Mouse (Mus musculus): Measurements from ENCODE around the gene Cnr2. TPM values are rescaled to one million over a fixed set of nuclear protein-coding genes. Genes with fewer than 3 reads are reported as not detected.
"Not testable (repeated sequence)": the region's sequence is repeated elsewhere in the genome, so short reads cannot be mapped to it uniquely, and the experiment has no call there.

Cnr2 gene
- polyA plus RNA-seq, 1 experiment from 2014 or later: 0.28 TPM

- Histone ChIP-seq H3K36me3 (0 out of 2 replicates have a peak, but pooled peaks cover 18% of the 10 kb centered on the region), H3K27ac (peak overlapping the region; percentile 36; the same call in 1 of the 2 replicates), H3K9me3 (no peaks in the 10 kb centered on the region), H3K4me3 (replicated peaks) (no peak overlapping the region), H3K4me1 (replicated peaks) (0 out of 2 replicates have a peak, but pooled peaks cover 3% of the 10 kb centered on the region), H3K4me2 (replicated peaks) (no peak overlapping the region), H3K9ac (no peak overlapping the region), H3K27me3 (replicated peaks) (no peaks in the 10 kb centered on the region)
- WGBS: 62% methylated on average over 9 of the region's 9 CpGs
- ATAC-seq: peak; percentile 72
Measured at GRCm38 (mm10) chr4:135929828-135930227, 34.6 kb downstream of the Cnr2 start.

- Histone ChIP-seq H3K27me3 (replicated peaks) (no peaks in the 10 kb centered on the region), H3K9me3 (no peaks in the 10 kb centered on the region), H3K4me2 (replicated peaks) (no peak overlapping the region), H3K4me3 (replicated peaks) (no peak overlapping the region), H3K9ac (no peak overlapping the region), H3K4me1 (replicated peaks) (0 out of 2 replicates have a peak, but pooled peaks cover 3% of the 10 kb centered on the region), H3K27ac (peak overlapping the region; percentile 36; the same call in 1 of the 2 replicates), H3K36me3 (0 out of 2 replicates have a peak, but pooled peaks cover 18% of the 10 kb centered on the region)
- no peak for ATAC-seq
- WGBS: 91% methylated on average over 8 of the region's 8 CpGs
Measured at GRCm38 (mm10) chr4:135930239-135930638, 35.0 kb downstream of the Cnr2 start.

GRCm38 (mm10) chr4:135931832-135932231 is 36.6 kb downstream of the Cnr2 start:
- Histone ChIP-seq H3K9ac (no peak overlapping the region), H3K4me3 (replicated peaks) (no peak overlapping the region), H3K36me3 (0 out of 2 replicates have a peak, but pooled peaks cover 14% of the 10 kb centered on the region), H3K27me3 (replicated peaks) (no peaks in the 10 kb centered on the region), H3K9me3 (no peaks in the 10 kb centered on the region), H3K27ac (no peak overlapping the region), H3K4me2 (replicated peaks) (no peak overlapping the region), H3K4me1 (replicated peaks) (no peaks in the 10 kb centered on the region)
- no peak for ATAC-seq
- 69% methylated on average over 5 of the region's 5 CpGs for WGBS

- H3K4me3 ChIP-seq (replicated peaks): no peak overlapping the region
- H3K4me2 ChIP-seq (replicated peaks): no peak overlapping the region
- 0 out of 2 replicates have a peak, but pooled peaks cover 14% of the 10 kb centered on the region for H3K36me3 ChIP-seq
- no peak overlapping the region for H3K27ac ChIP-seq
- no peak overlapping the region for H3K9ac ChIP-seq
- H3K27me3 ChIP-seq (replicated peaks): no peaks in the 10 kb centered on the region
- no peaks in the 10 kb centered on the region for H3K9me3 ChIP-seq
- H3K4me1 ChIP-seq (replicated peaks): no peaks in the 10 kb centered on the region
- ATAC-seq: peak; percentile 34; the same call in 1 of the 2 replicates
- 65% methylated on average over 12 of the region's 12 CpGs for WGBS
Measured at GRCm38 (mm10) chr4:135934708-135935500, 39.7 kb downstream of the Cnr2 start.

- WGBS: 63% methylated on average over 5 of the region's 5 CpGs
- no peak overlapping the region for H3K9ac ChIP-seq
Measured at GRCm38 (mm10) chr4:135935502-135935901, 40.3 kb downstream of the Cnr2 start.

GRCm38 (mm10) chr4:135938858-135939257 is 43.7 kb downstream of the Cnr2 start:
- 77% methylated on average over 7 of the region's 7 CpGs for WGBS
- no peaks in the 10 kb centered on the region for H3K9me3 ChIP-seq

More at GRCm38 (mm10) chr4:135935502-135935901, 40.3 kb downstream of the Cnr2 start:
- Histone ChIP-seq H3K9me3 (no peaks in the 10 kb centered on the region), H3K27me3 (replicated peaks) (no peaks in the 10 kb centered on the region), H3K27ac (no peak overlapping the region), H3K36me3 (peaks cover 17% of the 10 kb centered on the region; the same call in 1 of the 2 replicates), H3K4me2 (replicated peaks) (no peak overlapping the region), H3K4me3 (replicated peaks) (no peak overlapping the region), H3K4me1 (replicated peaks) (no peaks in the 10 kb centered on the region)
- ATAC-seq: no peak

GRCm38 (mm10) chr4:135941026-135941425 is 45.8 kb downstream of the Cnr2 start:
- H3K9ac ChIP-seq; H3K4me1 ChIP-seq (replicated peaks); ATAC-seq; H3K4me2 ChIP-seq (replicated peaks); H3K9me3 ChIP-seq; H3K4me3 ChIP-seq (replicated peaks); H3K27ac ChIP-seq; H3K27me3 ChIP-seq (replicated peaks): not testable (repeated sequence)
- H3K36me3 ChIP-seq: peaks cover 10% of the 10 kb centered on the region; the same call in 1 of the 2 replicates
- WGBS: 85% methylated on average over 8 of the region's 8 CpGs

More at GRCm38 (mm10) chr4:135938858-135939257, 43.7 kb downstream of the Cnr2 start:
- no peak overlapping the region for H3K27ac ChIP-seq
- H3K4me3 ChIP-seq (replicated peaks): no peak overlapping the region
- no peaks in the 10 kb centered on the region for H3K4me1 ChIP-seq (replicated peaks)
- H3K4me2 ChIP-seq (replicated peaks): no peak overlapping the region
- ATAC-seq: no peak
- H3K27me3 ChIP-seq (replicated peaks): no peaks in the 10 kb centered on the region
- H3K9ac ChIP-seq: no peak overlapping the region
- H3K36me3 ChIP-seq: peaks cover 10% of the 10 kb centered on the region; the same call in 1 of the 2 replicates

GRCm38 (mm10) chr4:135942193-135942592 is 47.0 kb downstream of the Cnr2 start:
- H3K27me3 ChIP-seq (replicated peaks): no peaks in the 10 kb centered on the region
- no peaks in the 10 kb centered on the region for H3K9me3 ChIP-seq
- H3K4me1 ChIP-seq (replicated peaks): peaks cover 6% of the 10 kb centered on the region
- ATAC-seq: no peak
- WGBS: 76% methylated on average over 6 of the region's 6 CpGs
- H3K4me2 ChIP-seq (replicated peaks): no peak overlapping the region
- no peak overlapping the region for H3K4me3 ChIP-seq (replicated peaks)
- H3K9ac ChIP-seq: no peak overlapping the region
- H3K36me3 ChIP-seq: peaks cover 10% of the 10 kb centered on the region; the same call in 1 of the 2 replicates
- H3K27ac ChIP-seq: no peak overlapping the region

GRCm38 (mm10) chr4:135943389-135943788 is 48.2 kb downstream of the Cnr2 start:
- peaks cover 10% of the 10 kb centered on the region; the same call in 1 of the 2 replicates for H3K36me3 ChIP-seq
- WGBS: 58% methylated on average over 4 of the region's 4 CpGs
- ATAC-seq: no peak
- H3K4me3 ChIP-seq (replicated peaks): no peak overlapping the region
- no peaks in the 10 kb centered on the region for H3K9me3 ChIP-seq
- H3K9ac ChIP-seq: no peak overlapping the region
- peaks cover 7% of the 10 kb centered on the region for H3K4me1 ChIP-seq (replicated peaks)
- no peak overlapping the region for H3K4me2 ChIP-seq (replicated peaks)
- no peaks in the 10 kb centered on the region for H3K27me3 ChIP-seq (replicated peaks)
- H3K27ac ChIP-seq: no peak overlapping the region

- Histone ChIP-seq H3K36me3 (peaks cover 5% of the 10 kb centered on the region; the same call in 1 of the 2 replicates), H3K4me2 (replicated peaks) (peak overlapping the region; percentile 77), H3K4me3 (replicated peaks) (peak overlapping the region; percentile 88), H3K27ac (peak overlapping the region; percentile 76), H3K9me3 (no peaks in the 10 kb centered on the region), H3K9ac (peak overlapping the region; percentile 41), H3K27me3 (replicated peaks) (no peaks in the 10 kb centered on the region), H3K4me1 (replicated peaks) (peaks cover 7% of the 10 kb centered on the region)
- ATAC-seq: peak; percentile 41
- 70% methylated on average over 10 of the region's 10 CpGs for WGBS
Measured at GRCm38 (mm10) chr4:135945706-135946105, 50.5 kb downstream of the Cnr2 start.

GRCm38 (mm10) chr4:135946278-135946658 is 51.1 kb downstream of the Cnr2 start, which contains the start of gene Hmgcl:
Hmgcl (plus strand) TSS chr4:135946448.
- H3K9me3 ChIP-seq: no peaks in the 10 kb centered on the region
- H3K36me3 ChIP-seq: peaks cover under 1% of the 10 kb centered on the region
- H3K27me3 ChIP-seq (replicated peaks): no peaks in the 10 kb centered on the region
- peak within 1 kb of the TSS; percentile 77 for H3K4me2 ChIP-seq (replicated peaks)
- H3K4me1 ChIP-seq (replicated peaks): peaks cover 7% of the 10 kb centered on the region
- peak; percentile 96 for ATAC-seq
- 0% methylated on average over 23 of the region's 23 CpGs for WGBS
- H3K27ac ChIP-seq: peak within 1 kb of the TSS; percentile 76
- peak within 1 kb of the TSS; percentile 88 for H3K9ac ChIP-seq
- peak within 1 kb of the TSS; percentile 88 for H3K4me3 ChIP-seq (replicated peaks)

GRCm38 (mm10) chr4:135946659-135947301 is 51.6 kb downstream of the Cnr2 start:
- WGBS: 1% methylated on average over 28 of the region's 28 CpGs
- Histone ChIP-seq H3K27me3 (replicated peaks) (no peaks in the 10 kb centered on the region), H3K9me3 (no peaks in the 10 kb centered on the region), H3K4me3 (replicated peaks) (peak overlapping the region; percentile 88), H3K27ac (peak overlapping the region; percentile 76), H3K4me2 (replicated peaks) (peak overlapping the region; percentile 77), H3K36me3 (peaks cover 5% of the 10 kb centered on the region), H3K9ac (peak overlapping the region; percentile 88), H3K4me1 (replicated peaks) (peaks cover 7% of the 10 kb centered on the region)
- ATAC-seq: peak; percentile 47

All from intestine, embryonic 15.5 days (tissue).